Mouse (Mus musculus): ENCODE measurements around the gene BC028528. TPM values are rescaled to one million over a fixed set of nuclear protein-coding genes. Genes with fewer than 3 reads are reported as not detected.

Gene BC028528
- polyA plus RNA-seq, 1 experiment from 2014 or later: 18.5 TPM

- no peak for ATAC-seq
- Histone ChIP-seq H3K4me2 (ENCODE audit: low read length) (no peak overlapping the region), H3K4me1 (ENCODE audit: control insufficient read depth, insufficient read depth, low read length) (peaks cover 6% of the 10 kb centered on the region), H3K4me3 (ENCODE audit: low read depth, low read length) (no peak overlapping the region), H3K9me3 (replicated peaks; ENCODE audit: control insufficient read depth, low read length, poor library complexity, severe bottlenecking) (no peaks in the 10 kb centered on the region), H3K9ac (ENCODE audit: low read depth, low read length) (no peak overlapping the region), H3K36me3 (ENCODE audit: control insufficient read depth, insufficient read depth, low read length) (no peaks in the 10 kb centered on the region), H3K27me3 (ENCODE audit: control insufficient read depth, insufficient read depth, low read depth, low read length) (peaks cover 2% of the 10 kb centered on the region; the same call in 1 of the 2 replicates), H3K27ac (ENCODE audit: low read length) (no peak overlapping the region)
- 79% methylated on average over 3 of the region's 3 CpGs for WGBS
Measured at GRCm38 (mm10) chr3:95889664-95890063, 2.1 kb downstream of the BC028528 start.

- Histone ChIP-seq H3K27me3 (ENCODE audit: control insufficient read depth, insufficient read depth, low read depth, low read length) (peaks cover 2% of the 10 kb centered on the region), H3K27ac (ENCODE audit: low read length) (no peak overlapping the region), H3K36me3 (ENCODE audit: control insufficient read depth, insufficient read depth, low read length) (no peaks in the 10 kb centered on the region), H3K9ac (ENCODE audit: low read depth, low read length) (no peak overlapping the region), H3K4me3 (ENCODE audit: low read depth, low read length) (no peak overlapping the region), H3K4me1 (ENCODE audit: control insufficient read depth, insufficient read depth, low read length) (peaks cover 5% of the 10 kb centered on the region; the same call in 1 of the 2 replicates), H3K4me2 (ENCODE audit: low read length) (no peak overlapping the region), H3K9me3 (replicated peaks; ENCODE audit: control insufficient read depth, low read length, poor library complexity, severe bottlenecking) (no peaks in the 10 kb centered on the region)
- 83% methylated on average over 4 of the region's 4 CpGs for WGBS
- no peak for ATAC-seq
Measured at GRCm38 (mm10) chr3:95887596-95887995, 4.2 kb downstream of the BC028528 start.

GRCm38 (mm10) chr3:95884400-95884799 lies 7.4 kb downstream of the BC028528 start:
- ATAC-seq: no peak
- H3K4me3 ChIP-seq (ENCODE audit: low read depth, low read length): no peak overlapping the region

GRCm38 (mm10) chr3:95882816-95883425 lies 8.9 kb downstream of the BC028528 start:
- WGBS: 2% methylated on average over 24 of the region's 24 CpGs
- Histone ChIP-seq H3K9ac (ENCODE audit: low read depth, low read length) (peak overlapping the region; percentile 50; the same call in 1 of the 2 replicates), H3K27me3 (ENCODE audit: control insufficient read depth, insufficient read depth, low read depth, low read length) (peaks cover 2% of the 10 kb centered on the region), H3K4me3 (ENCODE audit: low read depth, low read length) (peak overlapping the region; percentile 66), H3K36me3 (ENCODE audit: control insufficient read depth, insufficient read depth, low read length) (no peaks in the 10 kb centered on the region), H3K4me1 (ENCODE audit: control insufficient read depth, insufficient read depth, low read length) (peaks cover 12% of the 10 kb centered on the region), H3K4me2 (ENCODE audit: low read length) (peak overlapping the region; percentile 100), H3K27ac (ENCODE audit: low read length) (no peak overlapping the region), H3K9me3 (replicated peaks; ENCODE audit: control insufficient read depth, low read length, poor library complexity, severe bottlenecking) (no peaks in the 10 kb centered on the region)
- no peak for ATAC-seq

More at GRCm38 (mm10) chr3:95884400-95884799, 7.4 kb downstream of the BC028528 start:
- H3K4me1 ChIP-seq (ENCODE audit: control insufficient read depth, insufficient read depth, low read length): peaks cover 12% of the 10 kb centered on the region
- WGBS: 91% methylated on average over 5 of the region's 5 CpGs
- no peaks in the 10 kb centered on the region for H3K9me3 ChIP-seq (replicated peaks; ENCODE audit: control insufficient read depth, low read length, poor library complexity, severe bottlenecking)
- H3K27me3 ChIP-seq (ENCODE audit: control insufficient read depth, insufficient read depth, low read depth, low read length): peaks cover 2% of the 10 kb centered on the region
- H3K36me3 ChIP-seq (ENCODE audit: control insufficient read depth, insufficient read depth, low read length): no peaks in the 10 kb centered on the region
- no peak overlapping the region for H3K27ac ChIP-seq (ENCODE audit: low read length)
- H3K4me2 ChIP-seq (ENCODE audit: low read length): no peak overlapping the region
- no peak overlapping the region for H3K9ac ChIP-seq (ENCODE audit: low read depth, low read length)

GRCm38 (mm10) chr3:95881979-95882815 lies 9.6 kb downstream of the BC028528 start, which contains the start of gene Ciart:
Gene Ciart, minus strand, starts transcription at chr3:95882251.
- 0 out of 2 replicates have a peak within 1 kb of the TSS, but pooled peaks have one; percentile 38 for H3K27ac ChIP-seq (ENCODE audit: low read length)

GRCm38 (mm10) chr3:95879063-95879462 lies 12.7 kb downstream of the BC028528 start:
- Histone ChIP-seq H3K36me3 (ENCODE audit: control insufficient read depth, insufficient read depth, low read length) (no peaks in the 10 kb centered on the region), H3K4me1 (ENCODE audit: control insufficient read depth, insufficient read depth, low read length) (peaks cover 12% of the 10 kb centered on the region), H3K27me3 (ENCODE audit: control insufficient read depth, insufficient read depth, low read depth, low read length) (no peaks in the 10 kb centered on the region; the same call in 1 of the 2 replicates), H3K4me3 (ENCODE audit: low read depth, low read length) (no peak overlapping the region), H3K9ac (ENCODE audit: low read depth, low read length) (no peak overlapping the region), H3K27ac (ENCODE audit: low read length) (no peak overlapping the region), H3K4me2 (ENCODE audit: low read length) (no peak overlapping the region), H3K9me3 (replicated peaks; ENCODE audit: control insufficient read depth, low read length, poor library complexity, severe bottlenecking) (no peaks in the 10 kb centered on the region)
- ATAC-seq: no peak
- 90% methylated on average over 4 of the region's 4 CpGs for WGBS

More at GRCm38 (mm10) chr3:95881979-95882815, 9.6 kb downstream of the BC028528 start, which contains the start of gene Ciart:
- Histone ChIP-seq H3K4me3 (ENCODE audit: low read depth, low read length) (peak within 1 kb of the TSS; percentile 66), H3K9me3 (replicated peaks; ENCODE audit: control insufficient read depth, low read length, poor library complexity, severe bottlenecking) (no peaks in the 10 kb centered on the region), H3K4me1 (ENCODE audit: control insufficient read depth, insufficient read depth, low read length) (peaks cover 12% of the 10 kb centered on the region), H3K9ac (ENCODE audit: low read depth, low read length) (peak within 1 kb of the TSS; percentile 68), H3K36me3 (ENCODE audit: control insufficient read depth, insufficient read depth, low read length) (no peaks in the 10 kb centered on the region), H3K27me3 (ENCODE audit: control insufficient read depth, insufficient read depth, low read depth, low read length) (peaks cover 2% of the 10 kb centered on the region), H3K4me2 (ENCODE audit: low read length) (peak within 1 kb of the TSS; percentile 100)
- peak; percentile 99 for ATAC-seq
- under 1% methylated on average over 64 of the region's 66 CpGs for WGBS

GRCm38 (mm10) chr3:95872048-95872447 lies 19.8 kb downstream of the BC028528 start:
- 84% methylated on average over 7 of the region's 7 CpGs for WGBS
- Histone ChIP-seq H3K4me3 (ENCODE audit: low read depth, low read length) (peak overlapping the region; percentile 75), H3K27me3 (ENCODE audit: control insufficient read depth, insufficient read depth, low read depth, low read length) (no peaks in the 10 kb centered on the region), H3K9ac (ENCODE audit: low read depth, low read length) (peak overlapping the region; percentile 76), H3K4me2 (ENCODE audit: low read length) (peak overlapping the region; percentile 83), H3K9me3 (replicated peaks; ENCODE audit: control insufficient read depth, low read length, poor library complexity, severe bottlenecking) (no peaks in the 10 kb centered on the region), H3K4me1 (ENCODE audit: control insufficient read depth, insufficient read depth, low read length) (peaks cover 14% of the 10 kb centered on the region), H3K36me3 (ENCODE audit: control insufficient read depth, insufficient read depth, low read length) (no peaks in the 10 kb centered on the region), H3K27ac (ENCODE audit: low read length) (no peak overlapping the region)
- no peak for ATAC-seq

- Histone ChIP-seq H3K4me2 (ENCODE audit: low read length) (peak within 1 kb of the TSS; percentile 83), H3K27me3 (ENCODE audit: control insufficient read depth, insufficient read depth, low read depth, low read length) (no peaks in the 10 kb centered on the region), H3K4me3 (ENCODE audit: low read depth, low read length) (peak within 1 kb of the TSS; percentile 75), H3K9me3 (replicated peaks; ENCODE audit: control insufficient read depth, low read length, poor library complexity, severe bottlenecking) (no peaks in the 10 kb centered on the region), H3K27ac (ENCODE audit: low read length) (peak within 1 kb of the TSS; percentile 82), H3K36me3 (ENCODE audit: control insufficient read depth, insufficient read depth, low read length) (no peaks in the 10 kb centered on the region), H3K4me1 (ENCODE audit: control insufficient read depth, insufficient read depth, low read length) (peaks cover 14% of the 10 kb centered on the region), H3K9ac (ENCODE audit: low read depth, low read length) (peak within 1 kb of the TSS; percentile 76)
- under 1% methylated on average over 33 of the region's 33 CpGs for WGBS
- ATAC-seq: peak; percentile 97
Measured at GRCm38 (mm10) chr3:95871392-95871867, 20.4 kb downstream of the BC028528 start, which contains the start of gene Mrps21. Gene Mrps21, minus strand, starts transcription at chr3:95871519.

Data from midbrain, embryonic 16.5 days (tissue).